Mouse (Mus musculus) retina, postnatal 7 days (tissue): ENCODE data around the gene Agap3.

Source experiments
- DNase-seq: peaks from one replicate; pipeline ENCODE4 v3.0.0-alpha.2; 2012; ENCODE audit warnings: low read depth, low spot score

Agap3 gene

DNA sequence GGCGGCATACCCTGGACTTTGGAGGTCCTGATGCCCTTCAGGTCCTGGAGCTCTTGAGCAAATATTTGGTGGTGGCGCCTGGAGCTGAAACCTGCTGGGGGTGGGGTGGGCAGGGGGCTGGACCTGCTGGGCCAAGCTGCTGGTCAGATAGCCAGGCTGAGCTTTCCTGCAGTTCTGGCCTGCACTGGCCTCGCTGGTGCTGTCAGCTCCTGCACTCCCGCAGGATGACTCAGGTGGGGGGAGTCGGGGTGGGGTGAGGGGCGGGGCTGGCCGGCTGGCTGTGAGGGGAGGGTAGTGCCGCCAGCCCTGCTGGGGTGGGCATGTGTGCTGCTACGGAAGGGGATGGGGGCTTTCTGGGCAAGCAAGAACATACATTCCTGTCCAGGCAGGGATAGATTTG is 23.4 kb upstream of the Agap3 start:
- DNase-seq, result no peak

DNA sequence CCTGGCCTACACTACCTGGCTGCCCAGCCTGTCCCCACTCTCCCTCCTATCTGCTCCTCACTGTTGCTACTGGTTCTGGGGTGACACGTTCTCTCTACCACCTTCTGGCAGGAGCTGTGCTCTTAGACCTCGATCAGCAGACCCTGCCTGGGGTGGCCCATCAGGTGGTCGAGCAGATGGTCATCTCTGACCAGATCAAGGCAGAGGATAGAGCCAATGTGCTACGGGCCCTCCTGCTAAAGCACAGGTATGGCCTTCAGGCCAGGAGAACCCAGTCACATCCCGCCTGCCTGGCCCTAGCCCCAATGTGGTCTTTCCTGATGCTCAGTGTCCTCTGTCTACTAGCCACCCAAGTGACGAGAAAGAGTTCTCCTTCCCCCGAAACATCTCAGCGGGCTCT is 18.0 kb upstream of the Agap3 start:
- no peak for DNase-seq

DNA sequence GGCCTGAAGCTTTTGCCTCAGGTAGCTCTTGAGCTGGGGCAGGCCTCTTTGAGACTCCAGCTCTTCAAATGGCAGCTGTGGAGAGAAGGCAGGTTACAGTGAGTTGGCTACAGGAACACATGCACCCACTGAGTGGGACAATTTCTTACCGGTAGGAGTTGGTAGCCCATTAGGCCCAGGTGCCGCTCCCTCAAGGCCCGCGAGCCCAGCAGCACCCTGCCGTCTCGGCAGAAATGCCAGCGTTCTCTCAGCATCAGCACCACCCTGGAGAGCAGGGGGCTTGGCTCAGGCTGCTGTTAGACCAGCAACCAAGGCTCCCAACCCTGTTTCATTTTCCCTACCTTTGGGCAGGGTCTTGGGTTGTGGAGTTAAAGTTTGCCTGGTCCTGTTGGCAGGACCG is 10.8 kb upstream of the Agap3 start:
- DNase-seq, result no peak

DNA sequence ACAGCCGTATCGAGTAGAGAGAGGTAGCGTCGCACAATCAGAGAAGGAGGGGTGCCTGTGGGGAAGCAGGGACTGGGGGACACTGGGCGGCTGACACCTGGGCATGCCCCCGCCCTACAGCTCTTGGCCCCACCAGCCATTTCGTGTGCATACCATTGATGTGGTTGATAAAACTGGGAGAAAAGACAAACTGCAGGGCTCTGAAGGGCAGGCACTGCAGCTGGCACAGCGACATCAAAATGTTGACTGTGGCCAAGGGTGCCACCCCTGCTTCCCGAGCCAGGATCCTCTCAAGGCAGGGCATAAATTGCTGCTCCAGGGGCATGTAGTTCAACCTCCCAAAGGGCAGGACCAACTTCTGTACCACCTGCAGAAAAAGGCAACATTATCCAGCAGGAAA is 9.9 kb upstream of the Agap3 start:
- DNase-seq, result no peak

DNA sequence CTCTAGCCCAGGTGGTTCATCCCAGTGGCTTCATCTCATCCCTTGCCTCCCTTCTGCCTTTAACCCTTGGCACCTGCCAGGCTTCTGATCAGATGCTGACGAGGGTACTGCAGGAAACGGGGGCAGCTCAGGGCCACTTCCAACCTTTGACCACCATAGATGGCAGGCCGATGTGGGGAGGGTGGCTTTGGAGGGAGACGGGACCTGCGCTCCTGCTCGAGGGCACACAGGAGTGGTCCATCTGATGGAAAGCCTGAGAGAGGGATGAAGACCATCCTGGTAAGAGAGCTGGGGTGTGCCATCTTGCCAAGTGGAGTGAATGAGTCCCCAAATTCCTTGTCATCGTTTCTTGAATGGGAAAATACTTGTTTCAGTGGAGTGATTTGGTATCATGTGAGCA is 8.8 kb upstream of the Agap3 start:
- no peak for DNase-seq

DNA sequence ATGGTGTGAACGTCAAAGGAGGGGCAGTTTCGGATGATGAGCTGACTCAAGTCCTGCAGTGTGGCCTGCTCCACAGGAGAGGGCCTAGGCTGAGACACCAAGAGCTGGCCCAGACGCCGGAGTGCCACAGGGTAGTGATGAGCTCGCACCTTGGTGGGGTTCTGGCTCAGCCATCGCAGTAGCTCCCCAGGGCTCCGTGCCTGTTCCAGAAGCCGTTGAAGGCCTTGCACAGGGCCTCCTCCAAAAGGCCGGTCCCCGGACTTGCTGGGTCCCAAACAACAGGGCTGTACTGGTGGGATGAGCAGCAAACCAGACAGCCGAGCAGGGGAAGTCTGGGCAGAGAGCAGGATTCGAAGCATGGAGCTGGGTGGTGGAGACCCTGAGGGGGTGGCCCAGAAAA is 8.1 kb upstream of the Agap3 start:
- DNase-seq, result no peak

DNA sequence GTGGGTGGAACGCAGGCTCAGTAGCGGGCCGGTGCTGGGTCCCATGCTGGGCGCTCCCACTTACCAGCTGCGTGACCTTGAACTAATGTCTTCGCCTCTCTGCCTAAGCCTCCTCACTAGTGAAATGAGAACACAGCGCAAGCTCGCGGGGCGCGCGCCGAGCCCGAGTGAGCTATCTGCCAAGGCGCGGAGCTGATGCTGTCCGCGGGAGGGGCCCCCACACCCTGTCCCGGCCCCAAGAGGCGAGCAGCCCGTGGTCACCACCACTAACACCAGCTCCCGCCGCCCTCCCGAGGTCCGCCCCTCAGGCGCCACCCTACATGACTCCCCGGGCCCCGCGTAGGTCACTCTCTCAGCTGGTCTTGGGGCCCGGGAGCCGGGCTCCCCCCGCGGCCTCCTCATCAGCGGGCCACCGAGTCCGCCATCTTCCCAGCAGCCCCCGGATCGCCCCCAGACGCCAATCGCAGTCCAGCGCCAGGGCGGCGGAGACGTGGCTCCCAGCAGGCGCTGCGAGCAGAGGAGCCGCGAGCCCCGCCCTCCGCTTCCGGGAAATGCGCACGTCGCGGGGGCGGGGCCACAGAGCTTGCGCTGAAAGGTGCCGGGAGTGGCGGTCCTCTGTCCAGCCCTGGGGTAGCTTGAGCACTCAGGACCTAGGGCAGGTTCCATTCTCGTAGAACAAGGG is 7.1 kb upstream of the Agap3 start, which contains the start of gene Fastk:
Fastk (minus strand) TSS at position 542 of the 682 bp plus-strand sequence.
- DNase-seq, result peak; percentile 87

DNA sequence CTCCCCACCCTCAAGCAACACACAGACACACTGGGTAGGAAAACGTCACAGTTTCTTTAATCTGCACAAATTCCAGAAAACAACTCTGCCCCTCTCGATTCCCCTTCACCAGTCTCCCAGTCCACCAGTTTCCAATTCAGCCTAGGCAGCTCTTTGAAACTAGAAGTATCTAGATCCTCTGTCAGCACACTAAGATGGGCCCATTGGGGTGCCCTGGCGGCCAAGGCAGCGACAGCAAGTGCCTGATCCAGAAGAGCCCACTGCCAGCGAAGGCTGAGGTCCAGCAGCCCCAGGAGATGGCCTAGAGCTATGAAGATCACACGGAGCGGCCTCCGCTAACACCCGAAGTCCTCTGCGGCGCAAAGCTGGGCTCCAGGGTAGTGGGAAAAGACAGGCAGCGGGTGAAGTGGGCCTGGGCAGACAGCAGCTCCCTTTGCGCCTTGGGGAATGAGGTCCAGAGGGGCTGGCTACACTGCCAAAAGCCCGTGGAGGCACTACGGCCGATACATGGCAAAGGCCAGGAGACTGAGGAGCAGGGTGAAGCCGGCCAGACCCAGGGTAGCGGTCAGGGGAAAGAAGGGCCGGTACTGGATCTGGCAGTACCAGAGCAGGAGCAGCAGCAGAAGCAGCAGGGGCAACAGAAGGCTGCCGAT is 6.4 kb upstream of the Agap3 start:
- DNase-seq, result no peak

DNA sequence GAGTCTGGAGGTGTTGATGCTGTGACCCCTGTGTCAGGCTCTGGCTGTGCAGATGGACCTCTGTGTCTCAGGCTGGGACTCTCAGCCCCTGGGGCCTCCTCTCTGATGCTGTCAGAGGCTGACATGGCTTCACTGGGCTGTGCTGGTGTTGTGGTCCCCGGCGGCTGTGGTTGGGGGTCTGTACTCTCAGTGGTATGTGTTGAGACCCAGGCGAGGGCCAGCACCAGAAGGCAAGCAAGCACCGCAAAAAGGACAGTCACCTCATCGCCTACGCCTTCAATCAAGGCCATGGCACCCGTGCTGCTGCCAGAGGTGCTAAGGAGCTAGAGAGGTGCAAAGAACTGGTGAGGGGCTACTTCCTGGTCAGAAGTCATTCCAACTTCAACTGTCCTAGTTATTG is 5.3 kb upstream of the Agap3 start:
- DNase-seq, result no peak

DNA sequence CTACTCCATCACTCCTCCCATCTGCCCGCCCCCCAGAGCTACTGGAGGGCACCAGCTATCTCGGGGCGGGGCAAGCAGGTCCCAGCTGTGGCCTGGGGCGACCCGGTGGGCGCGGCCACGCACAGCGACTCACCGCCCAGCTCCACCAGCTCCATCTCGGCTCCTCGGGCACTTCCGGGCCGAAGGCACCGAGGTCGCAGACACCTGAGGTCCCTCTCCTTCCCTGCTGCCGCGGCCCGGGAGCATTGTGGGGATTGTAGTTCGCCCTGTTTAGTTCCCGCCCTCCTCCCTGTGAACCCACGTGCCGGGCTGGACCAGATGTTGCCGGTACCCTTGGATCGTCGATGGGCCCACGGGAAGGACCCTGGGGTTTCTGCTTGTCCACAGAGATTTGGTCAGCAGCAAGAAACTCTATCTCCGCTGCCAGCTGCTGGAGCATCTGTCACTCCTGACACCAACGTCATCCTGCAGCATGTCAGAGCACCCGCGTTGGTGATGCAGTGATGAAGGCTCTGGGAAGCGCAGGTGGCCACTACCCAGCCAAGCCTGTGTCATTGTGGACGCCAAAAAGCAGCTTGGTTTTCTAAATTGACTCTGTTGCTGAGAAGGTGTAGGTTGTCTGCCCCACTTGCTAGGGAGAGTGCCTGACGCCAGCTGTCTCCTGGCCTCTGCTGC is 4.2 kb upstream of the Agap3 start, which contains the start of gene Tmub1:
Tmub1 (minus strand) TSS at position 231 of the 675 bp plus-strand sequence.
- no peak for DNase-seq

DNA sequence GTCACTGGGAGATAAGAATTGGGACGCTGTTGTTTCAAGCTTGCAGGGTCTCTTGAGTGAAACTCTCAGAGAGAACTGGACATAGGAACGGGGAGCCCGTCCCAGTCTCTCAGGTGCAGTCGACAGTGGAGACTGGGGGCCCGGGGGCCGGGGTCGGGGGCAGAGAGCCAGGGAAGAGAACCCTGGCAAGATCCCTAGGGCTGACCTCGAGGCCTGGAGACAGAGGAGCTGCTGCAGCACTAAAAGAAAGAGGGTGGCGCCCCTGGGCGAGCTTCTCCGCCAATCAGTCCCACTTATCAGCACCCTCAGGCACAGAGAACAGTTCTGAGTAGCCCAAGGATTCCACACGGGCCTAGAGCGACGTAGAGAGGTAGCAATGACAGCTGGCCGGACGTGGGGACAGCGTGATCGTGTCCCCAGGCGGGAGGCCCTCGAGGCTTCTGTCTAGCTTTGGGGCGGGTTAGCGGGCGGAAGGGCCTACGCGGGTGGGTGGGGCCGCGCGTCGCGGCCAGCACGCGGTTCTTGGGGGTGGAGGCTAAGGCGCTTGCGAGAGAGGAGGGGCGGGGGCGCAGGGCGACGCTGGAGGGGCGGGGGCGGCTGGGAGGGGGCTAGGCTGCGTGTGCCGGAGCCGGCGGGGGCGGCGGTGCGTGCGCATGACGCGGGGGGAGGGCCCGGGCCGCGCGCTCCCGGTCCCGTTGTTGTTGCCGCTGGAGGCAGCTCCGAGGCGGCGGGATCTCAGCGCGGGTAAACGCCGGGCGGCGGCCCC is 530 bp upstream of the Agap3 start:
- DNase-seq, result peak; percentile 69

DNA sequence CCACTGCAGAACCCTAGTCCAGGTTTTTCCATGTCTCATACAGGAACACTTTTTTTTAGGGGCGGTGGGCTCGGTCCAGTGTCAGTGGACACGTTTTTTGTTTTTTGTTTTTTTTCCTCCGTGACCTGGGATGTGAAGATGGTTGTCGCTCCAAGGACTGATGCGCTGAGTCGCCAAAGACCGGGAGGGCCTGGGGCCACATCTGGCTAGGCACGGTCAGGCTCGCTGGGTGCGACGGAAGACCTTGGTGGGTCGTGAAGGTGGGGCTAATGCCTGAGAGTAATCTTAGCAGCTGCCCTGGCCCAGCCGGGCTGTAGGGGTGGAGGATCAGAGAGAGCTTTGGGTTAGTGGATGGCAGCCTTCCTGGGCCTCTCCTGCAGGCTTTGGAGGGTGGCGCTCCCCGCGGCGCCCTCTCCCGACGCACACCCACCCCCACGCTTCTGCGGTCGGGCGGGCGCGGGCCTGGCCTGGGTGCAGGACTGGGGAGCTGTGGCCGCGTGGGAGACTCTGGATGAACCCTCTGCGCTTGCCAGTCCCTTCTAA is 785 bp downstream of the Agap3 start:
- DNase-seq, result no peak

DNA sequence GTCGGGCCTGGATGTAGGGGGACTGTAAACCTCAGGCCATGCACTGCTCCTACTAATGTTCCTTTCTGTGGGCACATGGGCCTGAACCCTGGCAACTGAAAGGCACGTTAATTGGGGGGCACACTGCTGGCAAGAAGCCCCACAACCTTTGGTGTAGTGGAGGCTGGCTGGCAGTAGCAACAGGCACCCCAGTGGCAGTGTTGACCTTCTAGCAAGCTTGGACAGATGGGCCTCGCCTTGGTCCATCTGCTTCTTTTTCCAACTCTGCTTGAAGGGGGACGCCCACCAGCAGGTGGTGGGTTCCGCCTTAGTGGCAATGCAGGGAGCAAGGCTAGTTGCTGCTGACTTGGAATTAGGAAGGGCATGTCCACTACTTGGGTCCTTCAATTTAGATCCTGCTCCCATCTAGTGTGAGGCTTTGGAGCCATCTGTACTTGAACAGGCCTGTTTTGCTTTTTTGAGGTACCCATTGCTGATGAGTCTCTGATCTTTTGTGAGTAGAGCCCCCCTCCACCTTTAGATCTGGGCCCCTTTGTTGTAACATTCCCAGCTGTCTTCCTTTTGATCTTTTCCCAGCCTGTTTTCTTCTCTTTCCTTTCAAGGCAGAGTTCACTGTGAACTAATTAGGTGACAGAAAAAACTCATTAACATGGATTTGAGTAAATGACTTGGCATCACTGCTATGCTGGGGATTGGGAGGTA is 1.5 kb downstream of the Agap3 start:
- no peak for DNase-seq

DNA sequence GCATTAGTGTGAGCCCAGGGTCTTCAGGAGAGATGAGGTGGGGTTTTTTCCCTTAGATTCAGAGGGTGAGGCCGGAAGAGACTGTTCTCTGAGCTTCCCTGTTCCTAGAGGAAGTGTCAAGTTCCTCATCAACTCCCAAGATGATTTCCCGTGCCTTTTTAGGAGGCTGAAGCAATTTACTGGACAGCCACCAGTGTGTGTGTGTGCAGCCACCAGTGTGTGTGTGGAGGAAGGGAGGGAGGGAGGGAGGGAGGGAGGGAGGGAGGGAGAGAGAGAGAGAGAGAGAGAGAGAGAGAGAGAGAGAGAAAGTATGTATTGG is 2.0 kb downstream of the Agap3 start:
- no peak for DNase-seq

DNA sequence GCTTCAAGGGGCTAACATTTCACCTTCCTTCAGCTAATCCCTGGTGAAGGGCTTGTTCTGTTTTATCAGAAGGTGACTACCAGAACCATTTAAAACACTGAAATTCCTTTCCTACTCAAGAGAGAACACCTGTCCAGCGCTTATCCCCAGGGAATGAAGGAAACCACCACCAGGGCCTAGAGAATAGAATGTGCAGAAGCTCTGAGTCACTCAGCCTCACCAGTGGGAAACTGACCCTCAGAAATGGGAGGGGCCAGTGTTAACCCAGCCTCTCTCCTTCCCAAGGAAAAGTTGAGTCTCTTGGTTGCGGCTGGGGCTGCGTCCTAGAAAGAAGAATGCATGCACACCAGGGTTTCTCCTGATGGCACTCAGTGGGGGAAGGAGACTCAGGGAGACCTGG is 3.1 kb downstream of the Agap3 start:
- no peak for DNase-seq

DNA sequence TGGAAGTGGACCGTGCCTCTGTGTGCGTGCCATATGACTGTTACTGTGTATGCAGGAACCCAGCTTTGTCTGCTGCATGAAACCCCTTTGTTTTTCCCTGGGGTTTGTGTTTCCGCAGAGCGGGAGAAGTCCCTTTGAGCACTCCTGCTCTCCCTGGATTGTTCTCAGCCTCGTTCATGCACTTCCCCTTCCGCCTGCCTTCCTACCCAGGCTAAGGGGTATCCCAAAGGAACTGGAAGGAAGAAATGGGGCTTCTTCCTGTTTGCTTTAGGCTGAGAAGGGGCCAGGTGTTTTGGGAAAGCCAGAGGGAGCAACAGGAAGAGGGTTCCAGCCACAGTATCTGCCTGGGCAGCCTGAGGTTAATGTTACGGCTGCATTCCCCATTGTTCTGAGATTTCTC is 3.6 kb downstream of the Agap3 start:
- no peak for DNase-seq

DNA sequence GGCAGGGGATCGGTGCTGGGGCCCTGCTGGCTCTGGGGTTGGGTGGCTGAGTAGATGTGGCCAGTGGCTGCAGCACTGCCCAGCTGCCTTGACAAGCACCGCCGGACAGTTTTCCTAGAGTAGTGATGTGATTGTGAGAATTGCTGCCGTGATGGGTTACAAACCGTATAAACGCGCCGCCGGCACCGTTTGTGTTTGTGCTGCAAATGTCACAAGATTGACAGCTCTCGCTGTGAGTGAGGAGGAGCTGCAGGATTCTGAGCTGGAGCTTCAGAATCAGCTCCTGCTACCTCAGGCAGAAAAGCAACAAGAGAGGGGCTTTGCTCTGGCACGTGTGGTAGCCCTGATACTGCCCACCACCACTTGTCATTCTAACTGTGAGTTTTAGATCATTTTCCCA is 14.8 kb downstream of the Agap3 start:
- DNase-seq, result no peak

DNA sequence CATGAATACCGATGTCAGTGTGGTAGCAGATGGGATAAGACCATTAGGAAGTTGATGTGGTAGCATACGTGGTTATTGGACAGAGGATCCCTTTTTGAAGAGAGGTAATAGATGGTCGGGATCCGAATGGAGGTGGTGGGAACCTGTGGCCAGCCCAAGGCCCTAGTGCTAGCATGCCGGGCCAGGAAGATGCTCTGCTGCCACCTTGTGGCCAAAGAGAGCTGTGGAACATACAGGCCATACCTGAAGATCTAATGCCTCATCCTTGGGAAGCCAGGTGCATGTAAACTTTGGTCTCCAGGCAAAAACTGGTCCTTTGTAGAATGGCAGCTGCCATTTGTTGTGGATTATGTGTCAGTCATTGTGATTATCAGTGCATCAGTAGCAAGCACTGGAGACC is 18.6 kb downstream of the Agap3 start:
- peak; percentile 85 for DNase-seq

DNA sequence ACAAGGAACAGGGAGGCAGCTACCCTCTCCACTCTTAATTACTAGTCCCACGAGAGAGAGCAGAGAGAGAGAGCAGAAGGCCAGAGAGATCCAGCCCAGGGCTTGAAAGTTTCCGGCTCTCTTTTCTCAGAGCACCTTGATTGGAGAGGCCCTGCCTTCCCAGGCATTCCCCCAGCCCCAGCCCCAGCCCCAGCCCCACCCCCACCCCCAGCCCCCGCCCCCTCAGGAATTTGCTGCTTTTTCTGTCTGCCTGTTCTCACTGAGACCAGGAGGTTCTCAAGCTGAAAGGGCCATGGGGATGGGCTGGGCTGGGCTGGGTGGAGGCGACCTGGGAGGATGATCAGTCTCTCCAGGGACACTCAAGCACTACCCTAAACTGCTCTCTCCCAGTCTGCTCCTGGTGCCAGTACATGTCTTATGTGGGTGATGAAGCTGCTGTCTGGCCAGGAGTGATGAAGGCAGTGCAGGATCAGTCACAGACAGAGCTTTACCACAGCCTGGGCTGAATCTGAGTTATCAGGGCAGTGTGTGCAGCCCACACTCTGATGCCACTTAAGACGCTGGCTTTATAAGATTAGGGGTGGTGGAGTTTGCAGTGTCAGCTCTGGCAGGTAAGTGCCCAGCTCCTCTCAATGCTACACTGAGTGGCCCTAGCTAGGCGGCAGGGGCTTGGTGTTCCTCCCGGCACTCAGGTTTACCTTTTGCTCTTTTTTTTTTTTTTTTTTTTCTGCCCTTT is 21.1 kb downstream of the Agap3 start:
- DNase-seq, result no peak

DNA sequence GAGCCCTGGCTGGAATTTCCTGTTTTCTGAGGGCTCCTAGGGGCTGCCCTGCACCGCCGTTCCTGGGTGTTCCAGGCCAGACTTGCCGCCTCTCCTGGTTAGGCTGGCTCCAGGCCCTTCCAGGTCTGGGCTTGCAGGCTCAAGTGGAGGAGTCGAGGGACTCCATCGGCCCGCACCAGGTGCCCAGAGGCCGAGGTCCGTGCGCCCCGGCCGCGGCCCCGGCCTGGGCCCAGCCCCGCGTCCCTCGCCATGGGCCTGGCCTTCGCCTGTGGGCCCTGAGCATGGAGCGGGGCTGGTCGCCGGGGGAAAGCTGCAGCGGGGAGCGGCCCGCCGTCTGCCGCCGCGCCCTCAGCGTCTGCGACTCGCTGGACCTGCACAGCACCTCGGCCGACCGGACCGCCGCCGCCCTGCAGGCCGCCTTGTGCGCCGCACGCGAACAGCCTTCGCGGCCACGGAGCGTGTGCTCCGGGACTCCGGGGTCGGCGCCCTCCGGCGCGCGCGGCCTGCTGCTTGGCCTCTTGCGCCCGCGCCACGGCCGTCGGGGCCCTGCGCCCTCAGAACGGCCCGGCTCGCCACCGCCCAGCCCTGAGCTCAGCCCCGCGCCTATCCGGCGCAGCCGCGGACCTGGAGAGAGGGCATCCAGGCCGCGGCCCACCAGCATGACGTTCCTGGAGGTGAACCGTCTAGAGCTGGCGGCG is 22.2 kb downstream of the Agap3 start:
- no peak for DNase-seq
